Mouse (Mus musculus) erythroblast, embryonic 14.5 days (primary cell): Measurements from ENCODE around the gene Ppp1cc.

ENCODE experiments used
- GATA1 ChIP-seq: IDR thresholded peaks from 2 replicates; pipeline ENCODE4 v1.6.1; 2012; ENCODE audit warnings: low read length, inconsistent platforms, mixed read lengths
- TAL1 ChIP-seq: IDR thresholded peaks from 3 replicates; pipeline ENCODE4 v1.6.1; 2012; ENCODE audit warnings: low read length, inconsistent platforms, mixed read lengths

DNA sequence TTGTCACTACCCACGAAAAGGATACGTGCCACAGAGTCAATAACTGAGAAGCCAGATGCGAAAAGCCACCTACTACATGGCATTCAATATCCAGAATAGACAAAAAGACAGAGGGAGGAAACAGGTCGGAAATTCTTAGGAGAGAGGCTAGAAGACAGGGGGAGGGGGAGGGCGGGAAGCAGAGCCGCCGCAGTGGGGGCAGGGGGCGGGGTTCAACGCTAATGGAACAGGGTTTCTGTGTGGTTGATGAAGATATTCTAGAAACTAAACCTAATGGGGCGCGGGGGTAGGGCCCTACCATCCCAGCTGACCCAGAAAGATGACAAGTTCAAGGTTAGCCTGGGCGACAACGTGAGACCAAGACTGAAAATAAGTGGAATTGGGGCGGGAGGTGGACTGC is 4.1 kb upstream of the Ppp1cc start:
- no peak for TF ChIP-seq GATA1
- no peak for TF ChIP-seq TAL1
